Mouse (Mus musculus) liver, embryonic 12.5 days (tissue): ENCODE measurements around the gene Zfp59. TPM values are rescaled to one million over a fixed set of nuclear protein-coding genes. Genes with fewer than 3 reads are reported as not detected.
"Not testable (repeated sequence)": the region's sequence is repeated elsewhere in the genome, so short reads cannot be mapped to it uniquely, and the experiment has no call there.

Experiments
- ATAC-seq: fragments of 200-750 bp; cut with Nextera tagmentation; 2 replicates; pipeline ENCODE4 v1.8.0; 2017; ENCODE audit warnings: moderate number of reproducible peaks, mild to moderate bottlenecking, moderate library complexity
- H3K27ac ChIP-seq: fragments of 300-500 bp; sonication (generic); 2 replicates; pipeline ENCODE4 v1.5.1; 2016; ENCODE audit warnings: mild to moderate bottlenecking
- H3K27me3 ChIP-seq: fragments of 300-500 bp; sonication (generic); replicated peaks from 2 replicates; pipeline ENCODE4 v1.6.1; 2016; ENCODE audit warnings: mild to moderate bottlenecking, moderate library complexity
- H3K36me3 ChIP-seq: fragments of 300-500 bp; sonication (generic); 2 replicates; pipeline ENCODE4 v1.6.1; 2016; ENCODE audit warnings: mild to moderate bottlenecking, moderate library complexity
- H3K4me1 ChIP-seq: fragments of 300-500 bp; sonication (generic); 2 replicates; pipeline ENCODE4 v1.6.1; 2016
- H3K4me2 ChIP-seq: fragments of 300-500 bp; sonication (generic); 2 replicates; pipeline ENCODE4 v1.6.1; 2016; ENCODE audit warnings: mild to moderate bottlenecking, moderate library complexity
- H3K4me3 ChIP-seq: fragments of 300-500 bp; sonication (generic); 2 replicates; pipeline ENCODE4 v1.5.1; 2016; ENCODE audit warnings: mild to moderate bottlenecking, moderate library complexity
- H3K9ac ChIP-seq: fragments of 300-500 bp; sonication (generic); 2 replicates; pipeline ENCODE4 v1.6.1; 2016; ENCODE audit warnings: mild to moderate bottlenecking, moderate library complexity
- H3K9me3 ChIP-seq: fragments of 300-500 bp; sonication (generic); replicated peaks from 2 replicates; pipeline ENCODE4 v1.6.1; 2016; ENCODE audit warnings: mild to moderate bottlenecking, moderate library complexity
- WGBS: fragments of 180-500 bp; shearing (Covaris S2); methylation state at CpG from one replicate; pipeline ENCODE4 v1.1.7; 2016; ENCODE audit not compliant: insufficient replicate concordance; 5-methylcytosine and 5-hydroxymethylcytosine counted together
- polyA plus RNA-seq: library from polyadenylated mRNA; unstranded; fragments of >200 nt; fragmentation: Nextera tagmentation; extraction: Ambion mirVana; gene quantifications from 2 replicates; pipeline ENCODE4 v1.2.1, GENCODE M21; 2016

Zfp59 gene
- polyA plus RNA-seq = 2.6 and 3.1 TPM in 2 replicates

DNA sequence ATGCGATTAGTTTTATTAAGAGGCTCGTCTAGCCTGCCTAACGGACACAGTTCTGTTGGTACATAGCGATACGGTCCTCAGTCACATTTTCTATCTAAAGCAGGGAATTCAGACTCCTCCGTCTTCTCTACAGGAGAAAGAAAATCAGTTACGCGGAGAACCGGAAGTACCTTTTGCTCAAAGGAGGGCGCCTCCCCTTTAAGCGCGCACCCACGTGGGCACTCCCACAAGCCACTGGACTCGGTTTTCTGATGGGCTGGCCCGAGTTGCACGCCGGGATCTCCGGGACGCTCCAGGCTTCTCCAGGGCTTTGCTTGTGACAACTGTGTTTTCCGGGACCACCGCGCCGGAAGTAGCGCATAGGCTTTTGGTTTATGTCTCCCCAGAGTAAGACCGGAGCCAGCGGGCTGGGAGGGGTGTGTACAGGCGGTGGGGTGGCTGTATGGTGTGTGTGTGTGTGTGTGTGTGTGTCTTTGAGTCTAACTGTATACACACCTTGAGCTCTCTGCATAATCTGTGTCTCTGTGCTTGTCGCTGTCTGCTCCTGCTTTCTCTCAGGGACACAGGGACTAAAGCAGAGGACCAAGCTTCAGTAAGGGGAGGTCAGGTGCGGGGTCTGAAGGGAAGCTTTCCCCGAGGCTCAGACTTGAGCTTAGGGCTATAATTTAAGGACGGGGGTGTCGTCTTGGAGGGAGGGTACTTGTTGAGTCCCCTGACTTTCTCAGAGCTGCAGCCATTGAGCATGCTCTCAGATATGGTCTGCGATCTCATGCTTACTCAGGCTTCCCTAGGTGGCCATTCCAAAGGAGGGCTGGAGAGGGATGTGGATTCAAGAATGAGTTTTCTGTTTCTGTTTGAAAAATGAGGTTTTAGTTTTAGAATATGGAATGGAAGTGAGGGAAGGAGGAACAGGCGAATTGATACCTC lies at the start of gene Zfp59:
Gene Zfp59 (plus strand): TSS at position 285 of the 927 bp plus-strand sequence.
- H3K27me3 ChIP-seq = no peaks in the 10 kb centered on the region
- H3K4me3 ChIP-seq = peak within 1 kb of the TSS; percentile 70
- peak within 1 kb of the TSS; percentile 77 for H3K27ac ChIP-seq
- H3K9ac ChIP-seq = peak within 1 kb of the TSS; percentile 74
- peak within 1 kb of the TSS; percentile 78 for H3K4me2 ChIP-seq
- no peaks in the 10 kb centered on the region for H3K36me3 ChIP-seq
- WGBS = 3% methylated on average over 34 of the region's 34 CpGs
- H3K4me1 ChIP-seq = peaks cover 18% of the 10 kb centered on the region
- peak; percentile 93 for ATAC-seq
- H3K9me3 ChIP-seq = no peaks in the 10 kb centered on the region

DNA sequence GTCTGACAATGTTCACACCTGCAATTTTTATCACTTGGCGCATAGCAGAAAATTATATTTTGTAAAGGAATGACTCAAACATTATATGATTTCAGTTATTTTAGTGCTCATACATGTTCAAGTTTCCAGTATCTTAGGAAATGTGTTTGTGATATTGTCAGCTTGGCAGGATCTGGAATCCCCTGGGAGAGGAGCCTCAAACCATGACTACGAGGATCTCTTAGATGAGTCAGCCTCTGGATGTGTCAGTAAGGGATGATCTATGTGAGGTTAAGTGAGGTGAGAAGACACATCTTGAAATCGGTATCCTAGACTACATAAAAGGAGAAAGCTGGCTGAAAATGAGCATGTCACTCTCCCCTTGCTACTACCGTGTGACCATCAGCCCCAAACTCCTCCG lies 49.1 kb upstream of the Zfp59 start:
- no peak overlapping the region for H3K9ac ChIP-seq
- no peaks in the 10 kb centered on the region for H3K36me3 ChIP-seq
- H3K9me3 ChIP-seq = peaks cover 11% of the 10 kb centered on the region; the same call in 1 of the 2 replicates
- no peak for ATAC-seq
- no peak overlapping the region for H3K4me3 ChIP-seq
- no peak overlapping the region for H3K4me2 ChIP-seq
- no peaks in the 10 kb centered on the region for H3K4me1 ChIP-seq
- WGBS = 61% methylated on average over 5 of the region's 5 CpGs
- H3K27ac ChIP-seq = no peak overlapping the region
- no peaks in the 10 kb centered on the region for H3K27me3 ChIP-seq

DNA sequence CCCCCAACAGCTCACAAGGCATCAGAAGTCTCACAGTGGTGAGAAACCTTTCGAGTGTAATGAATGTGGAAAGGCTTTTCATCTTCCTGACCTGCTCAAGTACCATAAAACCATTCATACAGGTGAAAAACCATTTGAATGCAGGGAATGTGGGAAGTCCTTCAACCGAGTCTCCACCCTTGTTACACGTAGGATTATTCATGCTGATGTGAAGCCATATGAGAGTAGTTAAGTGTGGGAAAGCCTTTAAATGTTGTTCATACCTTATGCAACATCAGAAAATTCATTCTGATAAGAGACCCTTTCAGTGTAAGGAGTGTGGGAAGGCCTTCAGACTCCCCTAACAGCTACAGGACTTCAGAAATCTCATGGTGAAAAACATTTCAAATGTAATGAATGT lies 44.5 kb upstream of the Zfp59 start:
- not testable (repeated sequence) for ATAC-seq, H3K4me1 ChIP-seq

DNA sequence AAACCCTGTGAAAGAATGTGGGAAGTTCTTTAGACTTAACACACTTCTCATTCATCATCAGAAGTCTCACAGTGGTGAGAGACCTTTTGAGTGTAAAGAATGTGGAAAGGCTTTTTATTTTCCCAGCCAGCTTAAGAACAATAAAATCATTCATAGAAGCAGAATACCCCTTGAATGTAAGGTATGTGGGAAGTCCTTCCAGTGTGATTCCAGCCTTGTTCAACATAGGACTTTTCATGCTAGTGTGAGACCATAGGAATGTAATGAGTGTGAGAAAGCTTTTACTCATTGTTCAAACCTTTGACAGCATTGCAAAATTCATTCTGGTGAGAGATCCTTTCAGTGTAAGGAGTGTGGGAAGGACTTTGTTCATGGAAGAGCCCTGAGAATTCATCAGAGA lies 43.8 kb upstream of the Zfp59 start:
- Histone ChIP-seq H3K4me2 (no peak overlapping the region), H3K4me1 (0 out of 2 replicates have a peak, but pooled peaks cover 6% of the 10 kb centered on the region), H3K27me3 (no peaks in the 10 kb centered on the region), H3K27ac (no peak overlapping the region), H3K36me3 (no peaks in the 10 kb centered on the region), H3K9ac (no peak overlapping the region), H3K4me3 (no peak overlapping the region), H3K9me3 (peaks cover 5% of the 10 kb centered on the region; the same call in 1 of the 2 replicates)
- no peak for ATAC-seq

More for the DNA sequence above, 44.5 kb upstream of the Zfp59 start:
- not testable (repeated sequence) for H3K36me3 ChIP-seq, H3K9me3 ChIP-seq, H3K4me2 ChIP-seq, H3K9ac ChIP-seq, H3K27me3 ChIP-seq, H3K27ac ChIP-seq, H3K4me3 ChIP-seq
- WGBS = 59% methylated on average over 3 of the region's 3 CpGs

DNA sequence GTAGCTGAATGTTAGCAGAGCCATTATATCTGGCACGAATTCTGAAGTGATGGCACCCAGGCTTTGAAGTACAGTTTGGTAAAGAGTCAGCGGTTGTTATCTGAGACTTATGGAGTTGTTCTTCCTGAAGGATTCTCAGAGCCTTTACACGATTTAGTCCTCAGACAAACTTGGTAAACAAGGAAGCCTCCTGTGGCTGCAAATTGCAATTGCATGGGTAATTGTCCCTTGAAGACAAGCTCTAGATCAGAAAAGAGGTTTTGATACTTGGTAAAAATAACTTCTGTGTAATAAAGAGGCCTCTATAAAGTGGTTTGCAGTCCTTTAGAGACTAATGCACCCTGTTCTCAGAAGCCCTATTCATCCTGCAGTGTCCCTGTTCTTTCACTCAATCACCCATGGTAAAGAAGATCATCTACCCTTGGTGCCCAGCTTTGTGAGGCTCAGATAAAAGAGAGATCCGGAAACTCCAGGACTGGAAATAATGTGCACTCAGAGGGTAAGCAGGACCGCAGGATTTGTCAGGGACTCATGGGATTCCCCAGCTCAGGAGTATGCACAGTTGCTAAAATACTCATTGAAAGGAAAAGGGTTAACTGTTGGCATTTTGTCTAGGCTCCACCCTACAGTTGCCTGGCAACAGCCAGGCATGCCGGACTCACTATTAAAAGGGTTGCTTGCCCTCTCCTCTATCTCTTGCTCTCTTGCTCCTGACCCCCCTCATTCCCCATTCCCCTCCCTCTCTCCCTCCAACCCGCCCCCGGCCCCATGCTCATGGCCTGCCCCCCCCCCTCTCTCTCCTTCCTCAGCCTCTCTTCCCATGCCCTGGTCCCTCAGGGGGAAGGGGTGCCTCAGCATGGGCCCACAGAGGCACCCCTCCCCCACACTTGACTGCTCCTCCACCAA lies 40.2 kb upstream of the Zfp59 start:
- Histone ChIP-seq H3K4me3 (no peak overlapping the region), H3K9me3 (peaks cover 5% of the 10 kb centered on the region; the same call in 1 of the 2 replicates), H3K27ac (no peak overlapping the region), H3K9ac (no peak overlapping the region), H3K4me1 (0 out of 2 replicates have a peak, but pooled peaks cover 6% of the 10 kb centered on the region), H3K27me3 (no peaks in the 10 kb centered on the region), H3K36me3 (no peaks in the 10 kb centered on the region), H3K4me2 (peak overlapping the region; percentile 14; the same call in 1 of the 2 replicates)
- ATAC-seq = no peak
- WGBS = 38% methylated on average over 7 of the region's 8 CpGs

DNA sequence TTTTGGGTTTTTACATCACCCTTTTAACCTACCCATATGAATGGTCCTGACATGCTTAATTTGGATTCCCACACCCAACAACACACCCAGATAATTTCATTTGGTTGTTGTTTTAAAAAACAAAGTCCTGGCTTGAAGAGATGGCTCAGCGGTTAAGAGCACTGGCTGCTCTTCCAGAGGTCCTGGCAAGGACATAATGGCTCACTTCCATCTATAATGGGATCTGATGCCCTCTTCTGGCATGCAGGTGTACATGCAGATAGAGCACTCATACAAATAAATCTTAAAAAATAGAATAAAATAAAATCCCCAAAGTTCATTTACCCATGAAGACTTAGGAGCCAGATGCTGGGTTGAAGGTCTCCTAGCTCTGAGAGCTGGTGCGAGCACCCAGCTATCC lies 37.3 kb upstream of the Zfp59 start:
- Histone ChIP-seq H3K4me3 (no peak overlapping the region), H3K4me1 (peaks cover 22% of the 10 kb centered on the region), H3K9ac (no peak overlapping the region), H3K27me3 (no peaks in the 10 kb centered on the region), H3K9me3 (peaks cover 5% of the 10 kb centered on the region; the same call in 1 of the 2 replicates), H3K27ac (no peak overlapping the region), H3K36me3 (peaks cover 3% of the 10 kb centered on the region; the same call in 1 of the 2 replicates), H3K4me2 (no peak overlapping the region)
- WGBS = 55% methylated on average over 2 of the region's 2 CpGs
- no peak for ATAC-seq

DNA sequence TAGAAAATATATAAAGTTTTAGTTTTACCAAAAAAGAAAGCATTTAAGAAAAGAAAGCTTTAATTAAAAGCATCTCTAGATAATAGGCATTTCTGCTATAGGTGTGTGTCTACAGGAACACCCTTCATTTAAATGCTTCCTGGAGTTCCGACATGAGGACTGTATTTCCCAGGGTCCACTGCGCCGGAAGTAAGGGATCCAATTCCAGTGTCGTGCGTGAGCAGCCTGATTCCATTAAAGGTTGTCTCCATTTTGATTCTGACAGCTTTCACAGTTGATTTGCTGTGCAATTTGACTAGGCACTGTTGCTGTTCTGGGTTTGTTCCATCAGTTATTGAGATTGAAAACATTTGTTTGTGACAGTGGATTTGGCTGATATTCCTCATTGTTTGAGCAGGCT lies 35.4 kb upstream of the Zfp59 start:
- ATAC-seq = no peak
- no peaks in the 10 kb centered on the region for H3K27me3 ChIP-seq
- H3K4me1 ChIP-seq = peaks cover 23% of the 10 kb centered on the region
- no peaks in the 10 kb centered on the region for H3K9me3 ChIP-seq
- no peak overlapping the region for H3K4me2 ChIP-seq
- peaks cover 13% of the 10 kb centered on the region for H3K36me3 ChIP-seq
- H3K4me3 ChIP-seq = no peak overlapping the region
- no peak overlapping the region for H3K9ac ChIP-seq
- 78% methylated on average over 5 of the region's 5 CpGs for WGBS
- H3K27ac ChIP-seq = no peak overlapping the region

DNA sequence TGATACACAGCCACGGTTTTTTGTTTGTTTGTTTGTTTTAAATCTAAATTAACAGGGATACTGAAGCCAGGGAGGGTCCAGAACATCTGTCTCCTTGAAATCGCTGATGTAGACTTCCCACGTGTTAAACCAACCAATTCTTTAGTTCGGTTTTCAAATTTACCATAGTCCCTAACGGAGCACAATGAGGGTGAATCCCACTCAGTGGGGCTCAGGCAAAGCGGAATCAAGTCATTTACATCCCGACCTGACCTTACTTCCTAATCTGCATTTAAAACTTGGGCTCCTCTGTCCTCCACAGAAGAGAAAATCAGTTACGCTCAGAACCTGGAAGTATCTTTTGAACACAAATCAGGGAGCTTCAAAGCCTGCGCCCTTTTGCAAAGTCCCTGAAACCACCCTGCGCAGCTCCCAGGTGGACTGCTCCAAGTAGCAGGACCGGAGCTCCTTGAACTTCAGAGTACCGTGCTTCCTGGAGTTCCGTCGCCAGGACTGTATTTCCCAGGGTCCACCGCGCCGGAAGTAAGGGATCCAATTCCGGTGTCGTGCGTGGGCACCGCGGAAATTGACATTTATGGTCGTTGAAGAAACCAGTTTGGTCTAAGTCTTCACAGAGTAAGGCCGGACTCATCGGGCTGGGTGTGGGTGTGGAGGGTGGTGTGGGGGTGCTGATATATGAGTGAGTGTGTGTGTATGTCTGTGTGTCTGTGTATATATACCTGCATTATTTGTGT lies 33.9 kb upstream of the Zfp59 start:
- H3K9ac ChIP-seq = peak overlapping the region; percentile 80
- under 1% methylated on average over 25 of the region's 25 CpGs for WGBS
- peaks cover 17% of the 10 kb centered on the region for H3K4me1 ChIP-seq
- peak overlapping the region; percentile 74 for H3K4me3 ChIP-seq
- H3K4me2 ChIP-seq = peak overlapping the region; percentile 84
- no peaks in the 10 kb centered on the region for H3K27me3 ChIP-seq
- peak; percentile 86 for ATAC-seq
- H3K36me3 ChIP-seq = peaks cover 27% of the 10 kb centered on the region
- no peaks in the 10 kb centered on the region for H3K9me3 ChIP-seq
- peak overlapping the region; percentile 70 for H3K27ac ChIP-seq

DNA sequence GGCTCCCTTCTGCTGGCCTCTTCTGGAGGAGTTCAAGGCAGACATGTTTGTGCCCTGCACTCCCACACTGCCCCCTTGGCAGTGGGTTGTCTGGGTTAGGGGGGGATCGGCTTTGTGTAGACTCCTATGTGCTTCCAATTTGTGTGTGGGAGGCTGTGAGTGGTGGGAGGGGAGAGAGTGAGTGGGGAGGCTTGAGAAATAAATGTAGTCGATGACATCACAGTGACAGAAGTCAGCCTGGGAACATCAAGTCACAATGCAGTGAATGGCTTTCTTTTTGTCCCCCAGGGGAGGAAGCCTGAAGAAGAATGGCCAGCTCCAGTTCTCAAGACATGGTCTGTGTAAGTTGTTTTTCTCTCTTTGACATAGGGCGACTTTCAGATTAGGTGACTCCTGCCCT lies 31.5 kb upstream of the Zfp59 start, which contains the start of gene Zfp626:
Gene Zfp626 (plus strand): TSS at position 301 of the 400 bp plus-strand sequence.
- not testable (repeated sequence) for ATAC-seq, H3K9me3 ChIP-seq, H3K27ac ChIP-seq, H3K27me3 ChIP-seq, H3K9ac ChIP-seq
- Histone ChIP-seq H3K4me1 (peaks cover 17% of the 10 kb centered on the region), H3K36me3 (peaks cover 51% of the 10 kb centered on the region), H3K4me3 (0 out of 2 replicates have a peak within 1 kb of the TSS, but pooled peaks have one; percentile 74), H3K4me2 (peak within 1 kb of the TSS; percentile 84; the same call in 1 of the 2 replicates)
- 77% methylated on average over 3 of the region's 3 CpGs for WGBS

DNA sequence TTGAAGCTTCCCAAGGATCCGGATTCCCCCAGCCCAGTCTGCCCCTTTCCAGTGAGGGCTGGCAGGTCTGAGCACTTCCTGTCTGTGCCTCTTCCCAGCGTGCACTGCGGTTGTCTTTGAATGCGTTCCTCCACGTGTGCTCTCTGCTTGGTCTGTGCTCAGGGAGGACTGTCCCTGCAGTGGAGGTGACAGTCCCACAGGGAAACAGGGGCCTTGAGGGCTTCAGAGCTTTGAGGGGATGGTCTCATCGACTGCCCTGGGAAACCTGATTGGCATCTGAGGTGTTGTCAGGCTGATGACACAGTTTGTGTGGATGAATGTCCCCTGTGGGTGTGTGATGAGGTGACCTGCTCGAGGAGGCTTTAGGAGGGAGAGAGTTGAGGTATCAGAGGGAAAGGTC lies 31.1 kb upstream of the Zfp59 start:
- not testable (repeated sequence) for H3K27ac ChIP-seq, H3K4me3 ChIP-seq, H3K9me3 ChIP-seq, H3K4me2 ChIP-seq, ATAC-seq, H3K27me3 ChIP-seq, H3K9ac ChIP-seq
- Histone ChIP-seq H3K4me1 (peaks cover 17% of the 10 kb centered on the region), H3K36me3 (peaks cover 55% of the 10 kb centered on the region)
- WGBS = 71% methylated on average over 7 of the region's 7 CpGs

DNA sequence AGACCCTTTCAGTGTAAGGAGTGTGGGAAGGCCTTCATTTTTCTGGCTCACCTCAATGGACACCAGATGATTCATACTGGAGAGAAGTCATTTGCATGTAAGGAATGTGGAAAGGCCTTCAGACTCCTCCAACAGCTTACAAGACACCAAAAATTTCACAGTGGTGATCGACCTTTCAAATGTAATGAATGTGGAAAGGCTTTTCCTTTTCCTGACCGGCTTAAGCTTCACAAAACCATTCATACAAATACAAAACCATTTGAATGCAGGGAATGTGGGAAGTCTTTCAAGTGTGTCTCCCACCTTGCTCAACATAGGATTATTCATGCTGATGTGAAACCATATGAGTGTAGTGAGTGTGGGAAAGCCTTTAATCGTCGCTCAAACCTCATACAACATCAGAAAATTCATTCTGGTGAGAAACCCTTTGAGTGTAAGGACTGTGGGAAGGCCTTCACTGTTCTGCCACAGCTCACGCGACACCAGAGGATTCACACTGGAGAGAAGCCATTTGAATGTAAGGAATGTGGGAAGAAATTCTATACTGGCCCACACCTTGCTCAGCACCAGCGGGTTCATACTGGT lies 19.8 kb upstream of the Zfp59 start:
- Histone ChIP-seq H3K27ac (no peak overlapping the region), H3K4me1 (no peaks in the 10 kb centered on the region), H3K9ac (no peak overlapping the region), H3K27me3 (no peaks in the 10 kb centered on the region), H3K4me3 (no peak overlapping the region), H3K36me3 (peaks cover 49% of the 10 kb centered on the region), H3K4me2 (no peak overlapping the region), H3K9me3 (no peaks in the 10 kb centered on the region)
- WGBS = 85% methylated on average over 7 of the region's 7 CpGs
- ATAC-seq = no peak
